Mouse (Mus musculus) heart, embryonic 11.5 days (tissue): ENCODE results near the gene Gpr89. TPM values are rescaled to one million over a fixed set of nuclear protein-coding genes. Genes with fewer than 3 reads are reported as not detected.

Experiments
- ATAC-seq: fragments of 200-750 bp; cut with Nextera tagmentation; replicated peaks from 2 replicates; pipeline ENCODE4 v1.8.0; 2017; ENCODE audit warnings: moderate library complexity; ENCODE audit not compliant: insufficient number of reproducible peaks, low FRiP score, low TSS enrichment
- H3K27ac ChIP-seq: fragments of 300-500 bp; sonication (generic); 2 replicates; pipeline ENCODE4 v1.5.1; 2014; ENCODE audit warnings: mild to moderate bottlenecking, low read depth, low read length
- H3K27me3 ChIP-seq: fragments of 300-500 bp; sonication (generic); 2 replicates; pipeline ENCODE4 v1.6.1; 2014; ENCODE audit warnings: mild to moderate bottlenecking, low read length, mixed read lengths; ENCODE audit not compliant: control insufficient read depth, insufficient read depth
- H3K36me3 ChIP-seq: fragments of 300-500 bp; sonication (generic); 2 replicates; pipeline ENCODE4 v1.6.1; 2014; ENCODE audit warnings: mild to moderate bottlenecking, low read length, moderate library complexity, mixed read lengths; ENCODE audit not compliant: control insufficient read depth, insufficient read depth
- H3K4me1 ChIP-seq: fragments of 300-500 bp; sonication (generic); 2 replicates; pipeline ENCODE4 v1.6.1; 2014; ENCODE audit warnings: low read length; ENCODE audit not compliant: control insufficient read depth, insufficient read depth
- H3K4me2 ChIP-seq: fragments of 300-500 bp; sonication (generic); 2 replicates; pipeline ENCODE4 v1.6.1; 2014; ENCODE audit warnings: mild to moderate bottlenecking, moderate library complexity
- H3K4me3 ChIP-seq: fragments of 300-500 bp; sonication (generic); 2 replicates; pipeline ENCODE4 v1.5.1; 2014; ENCODE audit warnings: low read depth, low read length
- H3K9ac ChIP-seq: fragments of 300-500 bp; sonication (generic); 2 replicates; pipeline ENCODE4 v1.6.1; 2014; ENCODE audit warnings: mild to moderate bottlenecking, low read depth, low read length, moderate library complexity
- H3K9me3 ChIP-seq: fragments of 300-500 bp; sonication (generic); replicated peaks from 2 replicates; pipeline ENCODE4 v1.6.1; 2016; ENCODE audit warnings: low read length; ENCODE audit not compliant: control insufficient read depth
- WGBS: fragments of 180-500 bp; shearing (Covaris S2); extraction: QIAGEN DNeasy Blood & Tissue Kit; methylation state at CpG from one replicate; pipeline ENCODE4 v1.1.7; 2014; ENCODE audit not compliant: insufficient replicate concordance; 5-methylcytosine and 5-hydroxymethylcytosine counted together
- polyA plus RNA-seq: library from polyadenylated mRNA; unstranded; fragments of >200 nt; fragmentation: Nextera tagmentation; extraction: Ambion mirVana; gene quantifications from 2 replicates; pipeline ENCODE4 v1.2.1, GENCODE M21; 2014

The Gpr89 gene
- polyA plus RNA-seq, 1 experiment from 2014 or later: 33.1 TPM

DNA sequence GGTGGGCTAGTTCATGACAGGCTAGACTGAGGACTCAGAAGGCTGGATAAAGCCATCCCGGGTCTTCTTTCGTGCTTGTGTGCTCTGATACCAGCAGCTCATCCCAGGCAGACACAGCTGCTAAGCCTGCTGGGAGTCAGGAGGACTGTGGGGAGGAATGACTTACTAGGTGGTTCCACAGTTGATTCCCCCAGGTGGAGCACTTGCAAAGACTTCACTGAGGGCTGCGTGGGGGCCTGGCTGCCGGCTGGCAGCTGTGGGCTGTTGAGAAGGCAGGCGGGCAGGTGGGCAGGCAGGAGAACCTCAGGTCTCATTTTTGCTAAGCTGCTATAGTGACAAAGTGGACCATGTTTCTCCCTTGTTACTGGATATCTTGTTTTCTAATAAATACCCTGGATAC lies 44.6 kb downstream of the Gpr89 start:
- no peaks in the 10 kb centered on the region for H3K27me3 ChIP-seq
- H3K9ac ChIP-seq: no peak overlapping the region
- H3K4me1 ChIP-seq: no peaks in the 10 kb centered on the region
- no peak overlapping the region for H3K27ac ChIP-seq
- no peaks in the 10 kb centered on the region for H3K9me3 ChIP-seq
- no peak for ATAC-seq
- no peak overlapping the region for H3K4me3 ChIP-seq
- H3K4me2 ChIP-seq: no peak overlapping the region
- 82% methylated on average over 5 of the region's 5 CpGs for WGBS
- no peaks in the 10 kb centered on the region for H3K36me3 ChIP-seq

DNA sequence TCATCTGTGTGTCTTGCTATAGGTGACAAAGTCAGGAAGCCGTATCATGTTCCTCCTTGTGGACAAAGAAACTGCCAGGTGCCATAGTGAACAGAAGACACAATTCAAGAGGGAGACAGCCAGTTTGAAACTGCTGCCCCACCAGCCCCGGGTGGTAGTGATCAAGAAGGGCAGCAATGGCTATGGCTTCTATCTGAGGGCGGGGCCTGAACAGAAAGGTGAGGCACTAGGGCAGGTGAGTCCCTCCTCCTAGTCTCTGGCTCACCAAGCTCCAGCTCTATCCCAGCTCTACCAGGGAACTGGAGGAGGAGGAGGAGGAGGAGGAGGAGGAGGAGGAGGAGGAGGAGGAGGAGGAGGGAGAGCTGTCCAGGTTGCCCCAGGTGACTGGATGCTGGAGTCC lies 49.3 kb downstream of the Gpr89 start:
- 83% methylated on average over 3 of the region's 3 CpGs for WGBS
- H3K27me3 ChIP-seq: no peaks in the 10 kb centered on the region
- H3K36me3 ChIP-seq: no peaks in the 10 kb centered on the region
- H3K4me2 ChIP-seq: no peak overlapping the region
- no peak overlapping the region for H3K9ac ChIP-seq
- H3K27ac ChIP-seq: no peak overlapping the region
- H3K9me3 ChIP-seq: no peaks in the 10 kb centered on the region
- no peaks in the 10 kb centered on the region for H3K4me1 ChIP-seq
- no peak overlapping the region for H3K4me3 ChIP-seq
- no peak for ATAC-seq

GRCm38 (mm10) chr3:96854376-96854775 lies 50.8 kb downstream of the Gpr89 start:
- Histone ChIP-seq H3K27ac (no peak overlapping the region), H3K27me3 (no peaks in the 10 kb centered on the region), H3K36me3 (no peaks in the 10 kb centered on the region), H3K4me3 (no peak overlapping the region), H3K4me1 (no peaks in the 10 kb centered on the region), H3K9me3 (no peaks in the 10 kb centered on the region), H3K4me2 (no peak overlapping the region), H3K9ac (no peak overlapping the region)
- 82% methylated on average over 4 of the region's 4 CpGs for WGBS
- no peak for ATAC-seq

GRCm38 (mm10) chr3:96852561-96852960 lies 52.6 kb downstream of the Gpr89 start:
- H3K9ac ChIP-seq: no peak overlapping the region
- peaks cover 5% of the 10 kb centered on the region; the same call in 1 of the 2 replicates for H3K4me1 ChIP-seq
- ATAC-seq: no peak
- H3K36me3 ChIP-seq: no peaks in the 10 kb centered on the region
- no peak overlapping the region for H3K4me3 ChIP-seq
- no peaks in the 10 kb centered on the region for H3K9me3 ChIP-seq
- H3K27me3 ChIP-seq: no peaks in the 10 kb centered on the region
- WGBS: 59% methylated on average over 6 of the region's 6 CpGs
- no peak overlapping the region for H3K27ac ChIP-seq
- no peak overlapping the region for H3K4me2 ChIP-seq

GRCm38 (mm10) chr3:96849168-96849727 lies 55.9 kb downstream of the Gpr89 start:
- no peak overlapping the region for H3K4me3 ChIP-seq
- H3K9me3 ChIP-seq: no peaks in the 10 kb centered on the region
- 75% methylated on average over 2 of the region's 2 CpGs for WGBS
- H3K4me1 ChIP-seq: peaks cover 6% of the 10 kb centered on the region; the same call in 1 of the 2 replicates
- H3K36me3 ChIP-seq: no peaks in the 10 kb centered on the region
- no peak overlapping the region for H3K4me2 ChIP-seq
- ATAC-seq: no peak
- H3K27me3 ChIP-seq: no peaks in the 10 kb centered on the region
- H3K9ac ChIP-seq: no peak overlapping the region
- no peak overlapping the region for H3K27ac ChIP-seq

DNA sequence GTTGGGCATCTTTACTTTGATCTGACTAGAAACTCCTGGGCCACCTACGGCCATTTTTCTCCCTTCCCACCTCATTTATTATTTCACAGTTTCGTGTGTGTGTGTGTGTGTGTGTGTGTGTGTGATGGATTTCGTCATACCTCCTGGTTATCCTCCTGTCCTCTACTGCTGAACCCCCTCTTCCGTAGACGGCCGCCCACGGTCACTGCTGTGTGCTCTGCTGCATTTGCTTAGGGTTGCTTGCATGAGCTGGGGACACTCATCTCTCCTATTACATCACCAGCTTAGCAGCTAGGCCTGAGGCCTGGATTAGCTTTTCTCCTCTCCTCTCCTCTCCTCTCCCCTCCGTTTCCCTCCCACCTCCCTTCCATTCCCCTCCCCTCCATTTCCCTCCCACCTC lies 56.7 kb downstream of the Gpr89 start:
- no peak for ATAC-seq
- Histone ChIP-seq H3K9me3 (no peaks in the 10 kb centered on the region), H3K27ac (no peak overlapping the region), H3K4me2 (no peak overlapping the region), H3K9ac (no peak overlapping the region), H3K36me3 (no peaks in the 10 kb centered on the region), H3K4me1 (peaks cover 6% of the 10 kb centered on the region; the same call in 1 of the 2 replicates), H3K27me3 (no peaks in the 10 kb centered on the region), H3K4me3 (no peak overlapping the region)
- 73% methylated on average over 7 of the region's 8 CpGs for WGBS

DNA sequence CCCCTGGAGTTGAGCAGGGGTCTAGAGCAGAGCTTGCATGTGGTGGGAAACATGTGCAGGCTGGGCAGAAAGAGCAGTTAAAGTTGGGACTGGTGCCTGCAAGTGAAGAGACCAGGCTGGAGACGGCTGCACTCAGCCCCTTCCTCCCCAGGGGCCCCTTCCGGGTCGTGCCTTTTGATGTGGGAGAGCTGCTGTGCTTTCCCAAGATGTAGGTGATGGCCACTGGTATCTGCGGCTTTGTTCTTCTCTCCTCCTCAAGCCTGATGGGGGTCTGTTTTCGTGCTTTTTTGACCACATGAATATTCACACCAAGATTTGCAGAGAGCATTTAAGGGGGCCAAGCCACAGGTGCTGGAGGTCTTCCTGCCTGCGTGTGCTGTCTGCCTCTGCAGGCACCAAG lies 57.5 kb downstream of the Gpr89 start:
- Histone ChIP-seq H3K9ac (no peak overlapping the region), H3K27me3 (no peaks in the 10 kb centered on the region), H3K36me3 (no peaks in the 10 kb centered on the region), H3K4me1 (peaks cover 6% of the 10 kb centered on the region; the same call in 1 of the 2 replicates), H3K4me3 (no peak overlapping the region), H3K27ac (no peak overlapping the region), H3K4me2 (no peak overlapping the region), H3K9me3 (no peaks in the 10 kb centered on the region)
- 22% methylated on average over 6 of the region's 6 CpGs for WGBS
- ATAC-seq: no peak

- Histone ChIP-seq H3K4me2 (no peak overlapping the region), H3K27ac (no peak overlapping the region), H3K4me3 (no peak overlapping the region), H3K9ac (no peak overlapping the region), H3K27me3 (no peaks in the 10 kb centered on the region), H3K9me3 (no peaks in the 10 kb centered on the region), H3K36me3 (no peaks in the 10 kb centered on the region), H3K4me1 (peaks cover 6% of the 10 kb centered on the region; the same call in 1 of the 2 replicates)
- 77% methylated on average over 12 of the region's 12 CpGs for WGBS
- no peak for ATAC-seq
Observed at GRCm38 (mm10) chr3:96846985-96847384, 58.2 kb downstream of the Gpr89 start.

DNA sequence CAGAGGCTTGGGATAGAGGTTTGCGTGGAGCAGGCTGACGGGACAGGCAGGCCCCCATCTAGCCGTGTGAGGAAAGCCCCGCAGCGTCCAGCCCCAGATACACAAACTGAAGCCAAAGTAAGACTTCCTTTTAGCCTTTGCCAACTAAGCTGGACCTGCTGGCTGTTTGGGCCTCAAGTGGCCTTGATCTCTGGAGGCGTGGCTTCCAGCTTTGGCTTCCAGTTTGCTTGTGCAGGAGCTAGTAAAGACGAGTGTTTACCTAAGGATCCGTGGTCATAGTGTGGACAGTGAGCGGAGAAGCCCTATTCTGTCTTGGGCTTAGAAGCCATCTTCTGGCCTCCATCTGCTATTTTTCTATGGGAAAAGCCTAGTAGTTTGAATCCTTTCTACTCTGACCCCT lies 59.3 kb downstream of the Gpr89 start:
- Histone ChIP-seq H3K9ac (no peak overlapping the region), H3K36me3 (no peaks in the 10 kb centered on the region), H3K4me2 (no peak overlapping the region), H3K4me1 (peaks cover 6% of the 10 kb centered on the region; the same call in 1 of the 2 replicates), H3K27ac (no peak overlapping the region), H3K27me3 (no peaks in the 10 kb centered on the region), H3K9me3 (no peaks in the 10 kb centered on the region), H3K4me3 (no peak overlapping the region)
- ATAC-seq: no peak
- 86% methylated on average over 9 of the region's 9 CpGs for WGBS
